Mouse (Mus musculus) ES-E14 (cell line): ENCODE results near the gene Swsap1.

Experiments
- CHD2 ChIP-seq: IDR thresholded peaks from 2 replicates; pipeline ENCODE4 v1.6.1; 2014; ENCODE audit warnings: mild to moderate bottlenecking, low read depth, low read length, inconsistent platforms
- MAFK ChIP-seq: IDR thresholded peaks from 2 replicates; pipeline ENCODE4 v1.6.1; 2014; ENCODE audit warnings: mild to moderate bottlenecking, low read depth, low read length, inconsistent platforms; ENCODE audit not compliant: insufficient read depth
- ZC3H11A ChIP-seq: IDR thresholded peaks from 2 replicates; pipeline ENCODE4 v1.6.1; 2012; ENCODE audit warnings: low read depth, mild to moderate bottlenecking, inconsistent platforms, low read length, borderline replicate concordance
- ZNF384 ChIP-seq: IDR thresholded peaks from 2 replicates; pipeline ENCODE4 v1.6.1; 2012; ENCODE audit warnings: low read depth, low read length, inconsistent platforms

DNA sequence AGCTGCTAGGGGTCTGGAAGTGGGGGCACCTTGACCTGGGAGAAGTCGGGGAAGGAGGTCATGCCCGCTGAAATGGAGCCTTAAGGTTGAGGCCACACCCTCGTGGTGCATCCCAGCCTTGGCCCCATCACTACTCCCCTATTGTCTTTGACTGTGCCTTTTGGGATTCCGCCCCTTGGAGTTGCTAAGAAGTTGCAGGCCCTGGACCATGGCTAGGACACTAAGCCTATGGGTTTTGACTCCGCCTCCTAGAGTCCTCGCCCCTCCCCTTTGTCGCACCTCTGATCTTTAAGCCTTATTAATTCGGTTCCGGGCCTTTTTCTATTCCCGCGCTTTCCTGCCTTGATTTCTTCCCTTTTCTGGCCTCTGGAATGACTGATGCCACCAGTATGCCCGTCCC is 11.9 kb upstream of the Swsap1 start:
- TF ChIP-seq MAFK (no peak), ZNF384 (no peak), ZC3H11A (no peak), CHD2 (no peak)
